Mouse (Mus musculus) embryo, embryonic 10.5 days (tissue): ENCODE data around the gene L3mbtl2.
"Not testable (repeated sequence)": the region's sequence is repeated elsewhere in the genome, so short reads cannot be mapped to it uniquely, and the experiment has no call there.

Source experiments
- DNase-seq: peaks from one replicate; pipeline ENCODE4 v3.0.0-alpha.2; 2015; ENCODE audit warnings: low spot score

Gene L3mbtl2

DNA sequence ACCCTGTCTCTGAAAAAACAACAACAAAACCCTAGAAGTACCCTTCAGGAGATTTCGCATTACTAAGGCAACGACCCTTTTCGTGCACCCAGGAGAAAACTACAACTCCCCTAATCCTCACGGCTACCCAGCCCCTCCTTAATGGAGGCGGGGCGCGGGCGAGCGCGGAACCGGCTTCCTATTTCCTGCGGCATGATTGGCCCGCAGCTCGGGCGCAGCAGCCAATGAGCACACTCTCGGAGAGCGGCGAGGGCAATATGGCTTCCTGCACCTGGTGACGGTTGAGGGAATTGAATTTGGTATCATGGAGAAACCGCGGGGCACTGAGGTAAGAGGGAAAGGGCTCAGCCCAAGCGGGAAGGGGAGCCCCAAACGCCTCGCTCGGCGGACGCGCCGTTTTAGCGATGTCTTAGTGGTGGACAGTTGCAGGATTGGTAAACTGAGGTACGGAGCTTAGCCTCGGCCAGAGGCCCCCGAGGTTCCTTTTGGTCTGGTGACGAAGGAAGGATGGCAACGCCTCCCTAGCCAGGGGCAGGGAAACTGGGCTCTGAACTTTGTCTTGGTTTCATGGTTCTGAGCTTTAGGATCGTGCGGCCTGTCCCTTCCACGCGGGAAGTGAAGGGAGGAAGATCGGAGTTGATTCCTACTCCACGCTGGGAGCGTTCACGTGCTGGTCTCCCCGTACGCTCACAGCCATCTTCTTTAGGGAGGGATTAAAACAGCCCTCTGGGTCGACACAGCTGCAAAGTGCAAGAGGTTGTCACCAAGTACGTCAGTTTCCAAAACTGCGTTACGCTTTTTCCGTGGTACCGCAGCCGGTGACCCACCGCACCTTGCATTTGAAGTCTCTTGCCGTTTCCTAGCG is at the start of gene L3mbtl2:
Gene L3mbtl2 (plus strand): TSS at position 193 of the 865 bp plus-strand sequence.
- DNase-seq: peak; percentile 95

DNA sequence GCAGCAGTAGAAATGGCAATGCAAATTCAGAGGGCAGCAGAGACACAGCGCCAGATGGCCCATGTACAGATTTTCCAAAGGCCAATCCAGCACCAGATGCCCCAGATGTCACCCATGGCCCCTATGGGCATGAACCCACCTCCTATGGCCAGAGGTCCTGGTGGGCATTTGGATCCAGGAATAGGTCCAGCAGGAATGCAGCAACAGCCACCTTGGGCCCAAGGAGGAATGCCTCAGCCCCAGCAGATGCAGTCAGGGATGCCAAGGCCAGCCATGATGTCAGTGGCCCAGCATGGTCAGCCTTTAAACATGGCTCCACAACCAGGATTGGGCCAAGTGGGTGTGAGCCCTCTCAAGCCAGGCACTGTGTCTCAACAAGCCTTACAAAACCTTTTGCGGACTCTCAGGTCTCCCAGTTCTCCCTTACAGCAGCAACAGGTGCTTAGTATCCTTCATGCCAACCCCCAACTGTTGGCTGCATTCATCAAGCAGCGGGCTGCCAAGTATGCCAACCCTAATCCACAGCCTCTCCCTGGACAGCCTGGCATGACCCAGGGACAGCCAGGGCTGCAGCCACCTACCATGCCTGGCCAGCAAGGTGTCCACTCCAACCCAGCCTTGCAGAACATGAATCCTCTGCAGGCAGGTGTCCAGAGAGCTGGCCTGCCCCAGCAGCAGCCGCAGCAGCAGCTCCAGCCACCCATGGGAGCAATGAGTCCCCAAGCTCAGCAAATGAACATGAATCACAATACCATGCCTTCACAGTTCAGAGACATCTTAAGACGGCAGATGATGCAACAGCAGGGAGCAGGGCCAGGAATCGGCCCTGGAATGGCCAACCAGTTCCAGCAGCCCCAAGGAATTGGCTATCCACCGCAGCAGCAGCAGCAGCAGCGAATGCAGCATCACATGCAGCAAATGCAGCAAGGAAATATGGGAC is 13.9 kb upstream of the L3mbtl2 start:
- DNase-seq: no peak

DNA sequence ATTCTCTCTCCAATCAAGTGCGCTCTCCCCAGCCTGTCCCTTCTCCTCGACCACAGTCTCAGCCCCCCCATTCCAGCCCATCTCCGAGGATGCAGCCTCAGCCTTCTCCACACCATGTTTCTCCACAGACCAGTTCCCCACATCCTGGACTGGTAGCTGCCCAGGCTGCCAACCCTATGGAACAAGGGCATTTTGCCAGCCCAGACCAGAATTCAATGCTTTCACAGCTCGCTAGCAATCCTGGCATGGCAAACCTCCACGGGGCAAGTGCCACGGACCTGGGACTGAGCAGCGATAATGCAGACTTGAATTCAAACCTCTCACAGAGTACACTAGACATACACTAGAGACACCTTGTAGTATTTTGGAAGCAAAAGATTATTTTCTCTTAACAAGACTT is 13.1 kb upstream of the L3mbtl2 start:
- DNase-seq: no peak

DNA sequence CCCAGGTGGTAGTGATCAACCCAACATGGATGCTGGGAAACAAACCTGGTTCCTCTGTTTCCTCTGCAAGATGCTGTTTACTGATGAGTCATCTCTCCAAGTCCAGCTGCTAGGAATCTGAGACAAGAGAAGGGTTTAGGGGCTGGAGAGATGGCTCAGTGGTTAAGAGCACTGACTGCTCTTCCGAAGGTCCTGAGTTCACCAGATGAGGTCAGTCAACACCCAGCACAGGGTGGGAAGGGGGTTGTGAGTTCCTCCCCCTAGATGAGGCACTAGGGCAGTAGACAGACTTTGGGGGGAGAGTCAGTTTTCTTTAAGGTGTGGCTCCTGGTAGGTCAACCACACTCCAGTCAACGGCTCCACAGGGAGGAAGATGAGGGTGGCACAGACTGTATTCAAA is 2.0 kb upstream of the L3mbtl2 start:
- no peak for DNase-seq

DNA sequence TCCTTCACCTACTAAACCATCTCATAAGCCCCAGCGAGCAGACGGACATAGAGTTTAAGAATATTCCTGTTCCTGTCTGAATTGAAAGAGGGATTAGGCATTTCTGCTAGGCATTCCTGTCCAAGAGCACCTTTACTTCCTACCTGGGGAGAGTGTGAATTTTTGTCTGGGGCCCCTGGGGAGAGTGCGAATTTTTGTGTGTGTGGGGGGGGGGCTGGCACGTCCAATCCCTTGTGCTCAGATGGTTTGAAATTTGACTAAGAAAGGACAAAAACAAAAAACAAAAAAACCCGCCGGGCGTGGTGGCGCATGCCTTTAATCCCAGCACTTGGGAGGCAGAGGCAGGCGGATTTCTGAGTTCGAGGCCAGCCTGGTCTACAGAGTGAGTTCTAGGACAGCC is 408 bp upstream of the L3mbtl2 start:
- no peak for DNase-seq

DNA sequence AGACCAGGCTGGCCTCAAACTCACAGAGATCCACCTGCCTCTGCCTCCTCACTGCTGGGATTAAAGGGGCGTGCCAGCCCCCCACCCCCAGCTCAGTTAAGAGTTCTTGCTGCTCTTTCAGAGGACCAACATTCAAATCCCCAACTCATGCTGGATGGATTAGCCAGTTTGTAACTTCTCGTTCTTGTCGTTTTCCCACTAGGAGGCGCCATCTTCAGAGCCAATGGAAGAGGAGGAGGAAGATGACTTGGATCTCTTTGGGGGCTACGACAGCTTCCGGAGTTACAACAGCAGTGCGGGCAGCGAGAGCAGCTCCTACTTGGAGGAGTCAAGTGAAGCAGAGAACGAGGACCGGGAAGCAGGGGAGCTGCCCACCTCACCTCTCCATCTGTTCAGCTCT is 3.3 kb downstream of the L3mbtl2 start:
- no peak for DNase-seq

DNA sequence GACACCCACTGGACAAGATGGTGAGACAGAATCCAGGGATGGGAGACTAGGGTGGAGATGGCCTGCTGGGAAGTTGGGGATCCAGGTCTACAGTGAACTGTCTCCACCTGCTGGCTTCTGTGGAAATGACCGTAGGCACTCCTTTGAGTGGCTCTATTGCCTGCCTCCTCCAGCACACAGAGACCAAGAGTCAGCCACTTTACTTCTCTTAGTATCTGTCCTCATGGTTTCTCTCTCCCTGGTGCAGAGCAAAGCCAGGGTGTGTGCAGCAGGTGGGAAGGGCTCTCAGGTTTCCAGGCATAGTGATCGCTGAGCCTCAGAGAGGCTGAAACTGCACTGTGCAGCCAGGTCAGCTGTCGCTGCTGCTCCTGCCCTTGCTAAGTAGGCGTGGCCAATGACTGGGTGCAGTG is 6.5 kb downstream of the L3mbtl2 start:
- peak; percentile 73 for DNase-seq

DNA sequence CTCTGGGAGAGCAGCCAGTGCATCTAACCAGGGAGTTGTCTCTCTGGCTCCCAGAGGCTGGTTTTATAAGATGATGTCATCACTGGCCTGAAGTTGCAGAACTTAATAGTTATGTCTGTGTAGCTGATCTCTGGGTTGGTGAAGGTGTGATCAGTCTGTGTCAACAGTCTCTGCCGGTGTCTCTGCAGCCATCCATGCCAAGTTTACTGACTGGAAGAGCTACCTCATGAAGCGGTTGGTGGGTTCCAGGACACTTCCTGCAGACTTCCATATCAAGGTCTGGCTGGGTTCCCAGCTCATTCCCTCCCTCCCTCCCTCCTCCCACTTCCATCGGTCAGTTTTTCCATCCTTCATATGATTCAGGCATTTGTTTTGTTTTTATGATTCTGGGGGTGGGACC is 12.9 kb downstream of the L3mbtl2 start:
- DNase-seq: no peak

DNA sequence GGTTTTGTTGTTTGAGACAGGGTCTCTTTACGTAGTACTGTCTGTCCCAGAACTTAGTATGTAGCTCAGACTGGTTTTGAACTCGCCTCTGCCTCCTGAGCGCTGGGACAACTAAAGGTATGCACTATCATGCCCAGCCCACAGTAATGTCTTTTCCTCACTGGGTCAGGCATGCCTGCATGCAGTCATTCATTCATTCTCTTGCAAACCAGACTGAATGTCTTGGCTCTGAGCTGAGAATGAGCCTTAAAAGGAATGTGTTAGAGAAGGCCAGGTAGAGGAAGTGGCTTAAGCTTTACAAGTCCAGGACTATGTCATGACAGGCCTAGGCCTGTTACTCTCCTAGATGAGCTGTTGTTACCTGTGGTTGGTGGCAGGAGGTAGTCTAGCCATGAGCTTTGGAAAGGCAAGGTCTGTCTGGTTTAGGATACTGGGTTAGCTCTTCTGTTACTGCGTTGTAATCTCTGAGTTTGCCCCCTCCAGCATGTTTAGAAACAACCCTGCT is 16.7 kb downstream of the L3mbtl2 start:
- no peak for DNase-seq

DNA sequence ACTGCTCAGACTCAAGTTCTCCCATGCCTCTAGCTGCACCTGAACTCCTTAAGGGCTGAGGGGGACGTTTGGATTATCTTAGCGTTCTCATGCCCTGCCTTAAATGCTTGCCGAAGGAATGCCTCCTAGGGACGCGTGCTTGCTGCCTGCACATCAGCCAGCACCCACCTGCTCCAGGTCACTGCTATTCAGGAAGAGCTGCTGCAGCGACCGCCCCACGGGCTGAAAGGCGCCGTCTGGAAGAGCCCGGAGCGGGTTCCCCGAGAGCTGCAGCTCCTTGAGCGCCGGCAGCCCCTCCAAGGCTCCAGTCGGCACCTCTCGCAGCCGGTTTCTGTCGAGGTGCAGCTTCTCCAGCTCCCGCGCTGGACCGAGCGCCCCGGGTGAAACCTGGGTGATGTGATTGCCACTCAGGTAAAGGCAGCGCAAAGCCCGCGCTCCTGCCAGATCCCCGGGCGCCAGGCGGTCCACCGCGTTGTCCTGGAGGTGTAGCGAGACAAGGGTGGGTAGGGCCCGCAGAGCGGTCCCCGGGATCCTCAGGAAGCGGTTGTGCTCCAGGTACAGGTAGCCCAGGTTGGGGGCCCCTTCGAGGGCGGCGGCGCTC is 29.8 kb downstream of the L3mbtl2 start:
- peak; percentile 13 for DNase-seq

DNA sequence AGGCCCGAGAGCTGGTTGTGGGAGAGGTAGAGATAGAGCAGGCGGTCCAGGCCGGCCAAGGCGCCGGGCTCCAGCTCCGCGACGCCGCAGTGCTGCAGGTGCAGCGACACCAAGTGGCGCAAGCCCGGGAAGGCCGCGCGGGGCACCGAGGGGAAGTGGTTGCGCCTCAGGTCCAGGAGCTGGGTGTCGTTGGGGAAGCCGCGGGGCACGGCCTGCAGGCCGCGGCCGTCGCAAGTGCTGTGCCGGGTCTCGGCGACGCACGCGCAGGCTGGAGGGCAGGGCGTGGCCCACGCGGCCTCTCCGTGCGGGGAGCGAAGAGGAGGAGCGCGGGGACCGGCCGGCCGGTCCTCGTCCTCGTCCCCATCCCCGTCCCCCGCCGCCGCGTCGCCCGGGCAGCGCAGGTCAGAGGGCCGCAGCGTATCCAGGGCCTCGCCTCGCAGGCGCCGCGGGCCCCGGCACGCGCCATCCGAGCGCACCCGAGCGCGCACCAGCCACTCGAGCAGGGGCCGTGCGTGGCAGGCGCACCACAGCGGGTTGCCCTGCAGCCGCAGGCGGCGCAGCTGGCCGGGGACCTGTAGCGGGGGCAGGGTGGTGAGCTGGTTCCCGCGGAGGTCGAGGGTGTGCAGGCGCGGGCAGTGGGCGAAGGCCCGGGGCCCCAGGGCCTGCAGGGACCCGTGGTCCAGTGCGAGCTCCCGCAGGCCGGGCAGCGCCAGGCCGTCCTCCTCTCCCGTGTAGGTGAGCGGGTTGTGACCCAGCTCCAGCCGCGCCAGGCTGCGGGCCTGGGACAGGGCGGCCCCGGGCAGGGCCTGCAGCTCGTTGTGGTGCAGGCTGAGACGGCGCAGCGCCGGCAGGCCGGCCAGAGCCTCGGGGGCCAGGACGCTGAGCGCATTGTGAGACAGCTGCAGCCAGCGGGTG is 30.5 kb downstream of the L3mbtl2 start:
- DNase-seq: peak; percentile 89

DNA sequence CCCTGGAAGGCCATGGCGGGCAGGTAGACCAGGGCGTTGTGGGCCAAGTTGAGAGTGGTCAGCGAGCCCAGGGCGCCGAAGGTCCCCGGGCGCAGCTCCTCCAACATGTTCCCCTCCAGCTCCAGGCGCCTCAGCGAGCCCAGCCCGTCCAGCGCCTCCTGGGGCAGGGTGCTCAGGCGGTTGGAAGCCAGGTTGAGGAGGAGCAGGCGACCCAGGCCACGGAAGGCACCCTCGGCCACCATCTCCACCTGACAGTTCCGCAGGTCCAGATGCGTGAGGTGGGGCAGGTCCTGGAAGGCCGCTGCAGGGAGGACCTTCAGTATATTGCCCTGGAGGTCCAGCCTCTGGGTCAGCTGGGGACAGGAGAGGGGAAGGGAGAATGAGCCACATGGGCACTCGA is 31.2 kb downstream of the L3mbtl2 start:
- DNase-seq: no peak

DNA sequence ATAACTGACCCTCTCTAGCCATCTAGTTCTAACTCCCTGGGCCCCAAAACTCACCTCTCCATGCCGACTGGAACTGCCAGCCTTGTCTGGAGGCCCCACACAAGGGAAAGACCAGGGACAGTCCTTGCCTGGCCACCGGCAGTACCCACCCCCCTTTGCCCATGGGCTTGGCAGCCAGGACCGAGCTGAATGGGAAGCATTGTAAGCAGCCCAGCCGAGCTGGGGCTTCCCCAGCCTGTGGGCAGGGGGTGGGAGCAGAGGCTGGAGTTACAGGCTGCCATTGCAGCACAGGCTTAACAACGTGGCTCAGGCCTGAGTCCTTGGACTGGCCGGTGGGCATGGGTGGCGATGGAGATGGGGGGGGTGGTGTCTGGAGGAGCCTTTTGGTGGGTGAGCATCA is 33.5 kb downstream of the L3mbtl2 start, which contains the start of gene Chadl:
Gene Chadl (minus strand): TSS at position 113 of the 400 bp plus-strand sequence.
- DNase-seq: no peak

DNA sequence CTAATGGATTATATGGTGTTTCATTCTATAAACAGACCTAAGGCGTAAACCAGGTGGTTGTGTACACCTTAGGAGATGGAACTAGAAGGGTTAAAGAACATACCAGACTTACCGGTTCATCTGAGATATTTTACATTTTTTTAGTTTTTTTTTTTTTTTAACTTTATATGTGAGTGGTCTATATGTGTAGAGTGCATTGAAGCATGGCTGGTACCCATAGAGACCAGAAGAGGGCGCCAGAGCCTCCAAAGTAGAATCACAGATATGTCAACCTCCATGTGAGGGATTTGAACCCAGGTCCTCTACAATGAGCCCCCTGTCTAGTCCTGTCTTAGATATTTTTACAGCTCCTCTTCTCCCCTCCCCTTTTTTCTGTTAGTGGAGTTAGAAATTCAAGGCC is 34.2 kb downstream of the L3mbtl2 start:
- peak; percentile 63 for DNase-seq

DNA sequence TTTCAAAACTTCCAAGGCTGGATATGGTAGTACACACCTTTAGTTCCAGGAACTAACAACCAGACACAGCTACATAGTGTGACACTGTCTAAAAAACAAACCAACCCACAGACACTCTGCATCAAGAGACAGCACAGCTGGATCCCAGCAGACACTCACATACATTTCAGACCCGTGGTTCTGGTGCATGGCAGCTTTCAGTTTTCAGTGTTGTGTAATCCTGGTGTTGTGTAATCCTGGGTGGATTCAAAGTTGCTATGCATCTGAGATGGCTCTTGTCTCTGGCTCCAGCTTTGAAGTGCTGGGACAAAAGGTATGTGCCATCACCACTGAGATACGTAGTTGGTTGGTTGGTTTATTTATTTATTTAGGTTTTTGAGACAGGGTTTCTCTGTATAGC is 34.8 kb downstream of the L3mbtl2 start:
- DNase-seq: no peak

DNA sequence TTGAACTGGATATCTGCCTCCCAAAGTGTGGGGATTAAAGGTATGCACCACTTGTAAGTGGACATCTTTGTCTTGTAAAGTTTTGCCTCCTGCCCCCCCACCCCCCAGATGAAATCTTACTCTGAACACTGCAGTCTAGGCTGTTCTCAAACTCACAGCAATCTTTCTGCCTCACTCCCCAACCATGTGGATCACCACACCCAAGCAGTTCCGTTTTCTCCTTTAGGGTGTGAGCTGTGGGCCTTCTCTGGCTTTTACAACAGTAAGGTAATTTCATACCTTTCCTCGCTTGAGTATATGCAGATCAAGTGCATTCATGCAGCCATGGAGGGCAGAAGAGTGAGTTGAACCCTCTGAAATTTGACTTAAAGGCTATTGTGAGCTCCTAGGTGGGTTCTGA is 36.5 kb downstream of the L3mbtl2 start:
- DNase-seq: no peak

DNA sequence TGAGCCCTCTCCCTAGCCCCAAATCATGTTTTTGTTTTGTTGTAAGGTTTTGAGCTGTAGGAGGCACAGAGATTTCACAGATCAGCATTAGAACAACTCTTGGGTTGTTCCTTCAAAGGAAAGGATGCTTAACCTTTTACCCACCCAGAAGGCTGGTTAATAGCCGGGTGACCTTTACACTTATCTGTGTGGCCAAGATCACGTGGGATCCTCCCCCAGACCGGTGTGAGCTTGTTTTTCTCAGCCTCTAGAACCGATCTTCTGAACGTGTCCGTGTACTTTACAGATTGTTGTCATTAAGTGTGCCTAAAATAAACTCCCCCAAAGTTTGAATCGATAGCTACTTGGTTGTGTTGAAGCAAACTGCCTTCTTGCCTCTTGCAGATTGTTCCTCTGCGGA is 36.9 kb downstream of the L3mbtl2 start:
- DNase-seq: no peak

DNA sequence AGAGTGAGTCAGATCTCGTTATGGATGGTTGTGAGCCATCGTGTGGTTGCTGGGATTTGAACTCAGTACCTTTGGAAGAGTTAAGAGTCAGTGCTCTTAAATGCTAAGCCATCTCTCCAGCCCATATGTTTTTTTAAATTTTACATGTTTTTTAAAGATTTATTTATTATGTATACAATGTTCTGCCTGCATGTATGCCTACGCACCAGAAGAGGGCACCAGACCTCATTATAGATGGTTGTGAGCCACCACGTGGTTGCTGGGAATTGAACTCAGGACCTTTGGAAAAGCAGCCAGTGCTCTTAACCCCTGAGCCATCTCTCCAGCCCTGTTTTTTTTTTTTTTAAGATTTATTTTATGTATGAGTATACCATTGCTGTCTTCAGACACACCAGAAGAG is 37.7 kb downstream of the L3mbtl2 start:
- not testable (repeated sequence) for DNase-seq

DNA sequence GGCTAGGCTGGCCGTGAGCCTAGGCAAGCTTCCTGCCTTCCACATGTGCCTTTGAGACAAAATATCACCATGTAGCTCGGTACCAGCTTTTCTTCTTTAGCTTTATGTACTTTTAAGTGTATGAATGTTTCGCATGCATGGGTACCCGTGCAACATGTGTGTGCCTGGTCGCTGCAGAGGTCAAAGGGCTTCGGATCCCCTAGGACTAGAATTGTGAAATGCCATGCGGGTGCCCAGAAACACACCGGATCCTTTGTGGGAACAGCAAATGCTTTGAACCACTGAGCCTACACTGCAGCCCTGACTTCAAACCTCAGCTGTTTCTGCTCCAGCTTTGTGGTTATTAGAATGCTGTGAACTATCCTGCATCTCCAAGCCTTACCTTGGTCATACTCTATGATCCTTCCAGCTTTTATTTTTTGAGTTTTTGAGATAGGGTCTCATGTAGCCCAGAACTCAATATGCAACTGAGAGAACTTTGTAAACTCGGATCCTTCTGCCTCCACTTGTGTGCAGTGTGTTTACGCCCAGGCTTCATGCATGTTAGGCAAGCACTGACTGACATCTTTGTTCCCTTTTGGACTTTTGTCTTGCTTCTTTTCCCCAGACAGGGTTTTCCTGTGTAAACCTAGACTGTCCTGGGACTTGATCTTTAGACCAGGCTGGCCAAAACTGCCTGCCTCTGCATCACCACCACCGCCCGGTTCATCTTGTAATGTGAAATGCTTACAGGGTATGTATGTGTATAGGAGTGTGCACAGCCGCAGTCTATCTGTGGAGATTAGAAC is 38.8 kb downstream of the L3mbtl2 start:
- no peak for DNase-seq

DNA sequence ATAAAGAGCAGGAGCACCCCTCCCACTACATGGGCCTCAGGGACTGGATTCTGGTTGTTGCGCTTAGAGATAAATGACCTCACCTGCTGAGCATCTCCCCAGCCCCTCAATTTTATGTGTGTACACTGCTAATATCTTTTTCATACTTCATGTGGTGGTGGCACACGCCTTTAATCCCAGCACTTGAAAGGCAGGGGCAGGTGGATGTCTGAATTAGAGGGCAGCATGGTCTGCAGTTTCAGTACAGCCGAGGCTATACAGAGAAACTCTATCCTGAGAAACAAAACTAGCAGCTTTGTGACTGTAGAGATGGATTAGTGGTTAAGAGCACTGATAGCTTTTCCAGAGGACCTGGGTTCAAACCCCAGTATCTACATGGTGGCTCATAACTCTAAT is 39.4 kb downstream of the L3mbtl2 start:
- no peak for DNase-seq
